Mouse (Mus musculus): ENCODE results near the gene Larp1. TPM values are rescaled to one million over a fixed set of nuclear protein-coding genes. Genes with fewer than 3 reads are reported as not detected.

Gene Larp1
- polyA plus RNA-seq, 1 experiment from 2014 or later = 11.0 TPM

DNA sequence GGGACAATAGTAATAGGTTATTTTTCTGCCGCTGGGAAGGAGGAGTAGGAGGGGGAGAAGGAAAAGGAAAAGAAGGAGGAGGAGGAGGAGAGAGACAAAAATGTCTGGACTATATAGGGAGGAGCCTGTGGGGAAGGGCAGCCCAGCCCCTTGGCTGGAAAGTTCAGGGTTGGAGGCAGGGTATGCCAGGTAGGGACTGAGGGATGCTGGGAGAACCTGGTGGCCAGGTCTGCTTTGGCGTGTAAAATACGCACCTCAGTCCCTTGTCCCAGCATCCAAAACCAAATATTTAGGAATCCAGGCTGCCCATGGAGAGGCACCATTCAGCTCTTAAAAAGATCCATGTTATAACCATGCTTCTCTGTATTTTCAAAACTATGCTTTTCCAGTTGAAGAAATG lies 93.3 kb downstream of the Larp1 start:
- Histone ChIP-seq H3K4me1 (ENCODE audit: insufficient read depth) (peaks cover 15% of the 10 kb centered on the region), H3K27ac (ENCODE audit: low read depth) (0 out of 2 replicates have a peak overlapping the region, but pooled peaks have one; percentile 55), H3K27me3 (ENCODE audit: insufficient read depth, low read length) (no peaks in the 10 kb centered on the region), H3K36me3 (replicated peaks; ENCODE audit: insufficient read depth, low read length) (no peaks in the 10 kb centered on the region), H3K9me3 (ENCODE audit: low read length) (no peaks in the 10 kb centered on the region), H3K4me2 (ENCODE audit: low read depth, low read length) (no peak overlapping the region), H3K4me3 (ENCODE audit: low read depth, low read length) (no peak overlapping the region), H3K9ac (replicated peaks) (no peak overlapping the region)
- TF ChIP-seq CTCF (IDR thresholded peaks at IDR 0.05; ENCODE audit: low read depth) = no peak
- TF ChIP-seq EP300 (IDR thresholded peaks at IDR 0.05; ENCODE audit: low read depth) = no peak
- no peak for ATAC-seq
- WGBS (ENCODE audit: insufficient replicate concordance) = 81% methylated on average over 3 of the region's 3 CpGs
- DNase-seq = no peak

DNA sequence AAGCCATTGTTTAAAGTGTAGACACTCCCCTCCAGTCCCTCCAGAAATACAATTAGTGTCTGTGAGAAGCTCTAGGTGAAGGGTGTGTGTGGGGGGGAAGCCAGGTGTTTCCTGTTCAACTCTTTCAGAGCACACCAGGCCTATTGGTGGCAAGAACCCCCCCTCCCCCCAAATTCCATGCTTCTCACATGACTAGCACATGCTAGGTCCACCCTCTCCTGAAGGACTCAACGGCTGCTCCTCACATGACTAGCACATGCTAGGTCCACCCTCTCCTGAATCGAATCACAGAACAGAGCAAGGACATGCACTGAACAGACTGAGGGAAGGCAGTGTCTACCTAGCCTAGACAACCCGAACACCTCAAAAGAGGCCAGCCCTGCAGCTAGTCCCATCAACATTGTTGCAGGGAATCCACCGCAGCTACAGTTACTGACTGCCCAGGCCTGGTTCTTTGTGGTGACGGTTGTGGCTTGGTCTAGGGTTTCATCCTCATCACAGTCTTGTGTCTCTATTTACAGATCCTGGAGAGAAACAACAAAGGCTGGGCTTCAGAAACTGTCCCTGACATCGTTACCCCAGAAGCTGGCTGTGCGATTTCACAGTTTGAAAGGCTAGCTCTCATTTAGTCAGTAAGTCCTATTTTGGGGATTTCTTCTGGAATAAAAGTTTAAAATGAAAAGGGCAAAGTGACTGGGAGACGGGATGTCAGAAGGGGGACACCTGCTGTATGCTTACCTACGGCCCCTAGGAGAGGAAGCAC lies 93.9 kb downstream of the Larp1 start:
- Histone ChIP-seq H3K27me3 (ENCODE audit: insufficient read depth, low read length) (no peaks in the 10 kb centered on the region), H3K36me3 (replicated peaks; ENCODE audit: insufficient read depth, low read length) (no peaks in the 10 kb centered on the region), H3K4me2 (ENCODE audit: low read depth, low read length) (no peak overlapping the region; the same call in 1 of the 2 replicates), H3K9me3 (ENCODE audit: low read length) (no peaks in the 10 kb centered on the region), H3K9ac (replicated peaks) (peak overlapping the region; percentile 7; the same call in 1 of the 2 replicates), H3K27ac (ENCODE audit: low read depth) (0 out of 2 replicates have a peak overlapping the region, but pooled peaks have one; percentile 55), H3K4me3 (ENCODE audit: low read depth, low read length) (no peak overlapping the region), H3K4me1 (ENCODE audit: insufficient read depth) (peaks cover 18% of the 10 kb centered on the region)
- DNase-seq (no peak), ATAC-seq (no peak)
- TF ChIP-seq EP300 (IDR thresholded peaks at IDR 0.05; ENCODE audit: low read depth) = no peak
- no peak for TF ChIP-seq CTCF (IDR thresholded peaks at IDR 0.05; ENCODE audit: low read depth)
- WGBS (ENCODE audit: insufficient replicate concordance) = 72% methylated on average over 9 of the region's 9 CpGs

DNA sequence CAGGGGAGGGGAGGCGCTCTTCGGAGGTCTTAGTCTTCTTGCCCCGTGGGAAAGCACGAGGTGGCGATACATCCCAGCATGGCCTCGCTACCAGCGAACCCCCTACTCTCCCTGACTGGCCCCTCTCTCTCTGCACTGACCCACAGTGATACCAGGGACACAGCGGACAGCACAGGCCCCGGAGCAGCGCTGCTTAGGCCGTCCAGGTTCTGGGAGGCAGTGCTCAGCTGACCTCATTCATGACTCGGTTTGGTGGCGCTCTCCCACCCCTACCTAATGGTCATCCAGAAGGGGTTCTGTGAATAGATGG lies 94.4 kb downstream of the Larp1 start:
- 66% methylated on average over 13 of the region's 13 CpGs for WGBS (ENCODE audit: insufficient replicate concordance)
- ATAC-seq (peak; percentile 1), DNase-seq (no peak)
- H3K27ac ChIP-seq (ENCODE audit: low read depth) = peak overlapping the region; percentile 75; the same call in 1 of the 2 replicates
- peak overlapping the region; percentile 88 for H3K4me2 ChIP-seq (ENCODE audit: low read depth, low read length)
- H3K4me3 ChIP-seq (ENCODE audit: low read depth, low read length) = peak overlapping the region; percentile 85; the same call in 1 of the 2 replicates
- H3K36me3 ChIP-seq (replicated peaks; ENCODE audit: insufficient read depth, low read length) = no peaks in the 10 kb centered on the region
- no peaks in the 10 kb centered on the region for H3K27me3 ChIP-seq (ENCODE audit: insufficient read depth, low read length)
- H3K4me1 ChIP-seq (ENCODE audit: insufficient read depth) = peaks cover 18% of the 10 kb centered on the region
- TF ChIP-seq EP300 (IDR thresholded peaks at IDR 0.05; ENCODE audit: low read depth) (no peak), CTCF (IDR thresholded peaks at IDR 0.05; ENCODE audit: low read depth) (no peak)
- H3K9ac ChIP-seq (replicated peaks) = peak overlapping the region; percentile 7; the same call in 1 of the 2 replicates
- H3K9me3 ChIP-seq (ENCODE audit: low read length) = no peaks in the 10 kb centered on the region

DNA sequence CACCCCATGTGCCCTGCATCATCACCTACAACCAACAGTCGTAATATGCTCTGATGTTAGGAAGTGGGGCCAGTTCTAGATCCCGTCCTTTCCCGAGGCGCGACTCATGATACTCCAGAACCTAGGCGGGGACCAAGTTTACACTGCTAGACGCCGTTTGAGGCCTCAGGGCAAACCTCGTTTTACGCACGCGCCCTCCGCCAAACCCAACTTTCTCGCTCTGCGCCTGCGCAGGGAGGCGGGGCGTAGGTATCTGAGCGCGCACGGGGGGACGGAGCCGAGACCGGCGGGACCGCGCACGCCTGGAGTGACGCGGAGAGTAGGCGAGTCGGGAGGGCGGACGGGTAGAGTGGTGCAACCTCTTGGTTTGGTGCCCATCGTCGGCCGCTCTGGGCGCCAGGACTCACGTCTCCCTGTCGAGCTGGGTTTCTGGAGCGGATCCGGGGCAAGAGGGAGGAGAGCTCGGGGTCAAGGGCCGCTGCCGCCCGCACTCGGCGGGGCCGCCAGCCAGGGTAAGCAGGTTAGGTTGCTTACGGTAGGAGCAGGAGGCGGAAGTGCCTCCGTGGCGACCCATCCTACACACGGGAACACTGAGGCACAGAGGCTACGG lies 94.9 kb downstream of the Larp1 start, which contains the start of gene Cnot8:
Cnot8 (plus strand) TSS at position 457 of the 610 bp plus-strand sequence.
- H3K36me3 ChIP-seq (replicated peaks; ENCODE audit: insufficient read depth, low read length) = no peaks in the 10 kb centered on the region
- peak within 1 kb of the TSS; percentile 85 for H3K4me3 ChIP-seq (ENCODE audit: low read depth, low read length)
- H3K4me2 ChIP-seq (ENCODE audit: low read depth, low read length) = peak within 1 kb of the TSS; percentile 88
- peak within 1 kb of the TSS; percentile 90 for H3K9ac ChIP-seq (replicated peaks)
- ATAC-seq (peak; percentile 99), DNase-seq (peak; percentile 99)
- H3K4me1 ChIP-seq (ENCODE audit: insufficient read depth) = peaks cover 18% of the 10 kb centered on the region
- peak within 1 kb of the TSS; percentile 98 for H3K27ac ChIP-seq (ENCODE audit: low read depth)
- no peaks in the 10 kb centered on the region for H3K9me3 ChIP-seq (ENCODE audit: low read length)
- TF ChIP-seq CTCF (IDR thresholded peaks at IDR 0.05; ENCODE audit: low read depth) (no peak), EP300 (IDR thresholded peaks at IDR 0.05; ENCODE audit: low read depth) (no peak)
- no peaks in the 10 kb centered on the region for H3K27me3 ChIP-seq (ENCODE audit: insufficient read depth, low read length)
- WGBS (ENCODE audit: insufficient replicate concordance) = 2% methylated on average over 55 of the region's 55 CpGs

DNA sequence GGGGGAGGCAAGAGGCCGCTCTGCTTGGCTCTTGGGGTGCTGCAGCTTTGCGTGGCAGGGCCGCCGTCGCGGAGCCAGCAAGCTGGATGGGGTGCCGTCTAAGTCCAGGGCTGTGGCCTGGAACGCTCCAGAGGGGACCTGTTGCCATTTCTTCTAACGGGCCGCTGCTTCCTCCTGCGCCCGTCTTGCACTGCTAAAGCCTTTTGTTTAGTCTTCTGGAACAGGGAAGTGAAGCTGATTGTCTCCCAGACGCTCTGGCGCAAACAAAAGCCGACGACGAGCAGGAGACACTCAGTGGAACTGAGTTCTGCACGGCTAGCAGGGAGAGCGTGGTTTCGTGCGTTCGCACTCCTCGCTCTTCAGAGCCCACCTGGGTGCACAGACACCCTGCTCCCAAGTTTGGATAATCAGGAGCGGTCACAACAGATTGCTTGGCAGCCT lies 95.5 kb downstream of the Larp1 start:
- peak overlapping the region; percentile 85 for H3K4me3 ChIP-seq (ENCODE audit: low read depth, low read length)
- TF ChIP-seq EP300 (IDR thresholded peaks at IDR 0.05; ENCODE audit: low read depth) = no peak
- no peak for TF ChIP-seq CTCF (IDR thresholded peaks at IDR 0.05; ENCODE audit: low read depth)
- H3K4me1 ChIP-seq (ENCODE audit: insufficient read depth) = peaks cover 18% of the 10 kb centered on the region
- DNase-seq (peak; percentile 66), ATAC-seq (peak; percentile 29)
- no peaks in the 10 kb centered on the region for H3K27me3 ChIP-seq (ENCODE audit: insufficient read depth, low read length)
- H3K9ac ChIP-seq (replicated peaks) = peak overlapping the region; percentile 90
- peak overlapping the region; percentile 98 for H3K27ac ChIP-seq (ENCODE audit: low read depth)
- H3K4me2 ChIP-seq (ENCODE audit: low read depth, low read length) = peak overlapping the region; percentile 88
- WGBS (ENCODE audit: insufficient replicate concordance) = 1% methylated on average over 24 of the region's 24 CpGs
- no peaks in the 10 kb centered on the region for H3K36me3 ChIP-seq (replicated peaks; ENCODE audit: insufficient read depth, low read length)
- no peaks in the 10 kb centered on the region for H3K9me3 ChIP-seq (ENCODE audit: low read length)

DNA sequence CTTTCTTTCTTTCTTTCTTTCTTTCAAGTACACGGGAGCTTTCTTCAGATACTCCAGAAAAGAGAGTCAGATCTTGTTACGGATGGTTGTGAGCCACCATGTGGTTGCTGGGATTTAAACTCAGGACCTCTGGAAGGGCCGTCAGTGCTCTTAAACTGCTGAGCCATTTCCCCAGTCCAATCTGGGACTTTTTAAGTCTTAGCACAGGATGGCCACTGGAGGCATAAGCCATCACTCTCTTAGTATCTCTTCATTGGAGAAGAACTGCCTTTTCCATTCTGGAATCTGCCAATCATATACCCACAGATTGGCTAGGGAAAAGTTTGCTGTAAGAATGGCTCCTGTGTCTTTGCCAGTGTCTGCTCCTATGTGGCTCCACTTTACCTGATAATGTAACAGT lies 98.1 kb downstream of the Larp1 start:
- Histone ChIP-seq H3K4me1 (ENCODE audit: insufficient read depth) (peaks cover 18% of the 10 kb centered on the region), H3K9me3 (ENCODE audit: low read length) (no peaks in the 10 kb centered on the region), H3K36me3 (replicated peaks; ENCODE audit: insufficient read depth, low read length) (peaks cover 19% of the 10 kb centered on the region), H3K27me3 (ENCODE audit: insufficient read depth, low read length) (no peaks in the 10 kb centered on the region), H3K4me3 (ENCODE audit: low read depth, low read length) (no peak overlapping the region), H3K9ac (replicated peaks) (no peak overlapping the region), H3K4me2 (ENCODE audit: low read depth, low read length) (no peak overlapping the region), H3K27ac (ENCODE audit: low read depth) (no peak overlapping the region)
- DNase-seq (no peak), ATAC-seq (no peak)
- 56% methylated on average over 3 of the region's 3 CpGs for WGBS (ENCODE audit: insufficient replicate concordance)
- peak; percentile 17; the same call in 1 of the 2 replicates for TF ChIP-seq CTCF (IDR thresholded peaks at IDR 0.05; ENCODE audit: low read depth)
- no peak for TF ChIP-seq EP300 (IDR thresholded peaks at IDR 0.05; ENCODE audit: low read depth)

Measured in liver, postnatal 0 days (tissue).